Mouse (Mus musculus): ENCODE data around the gene Zfand3.

Zfand3 gene

GRCm38 (mm10) chr17:30051523-30052346 lies 47.2 kb downstream of the Zfand3 start:
- DNase-seq (ENCODE audit: low read depth, low spot score) = no peak

- no peak for DNase-seq (ENCODE audit: low read depth, low spot score)
These were observed 47.8 kb downstream of the Zfand3 start for GRCm38 (mm10) chr17:30052347-30052742.

- peak; percentile 19 for DNase-seq (ENCODE audit: low read depth, low spot score)
These were observed 48.9 kb downstream of the Zfand3 start for GRCm38 (mm10) chr17:30053463-30053862.

GRCm38 (mm10) chr17:30053871-30054270 lies 49.3 kb downstream of the Zfand3 start:
- peak; percentile 21 for DNase-seq (ENCODE audit: low read depth, low spot score)

- DNase-seq (ENCODE audit: low read depth, low spot score) = no peak
These were observed 51.7 kb downstream of the Zfand3 start for GRCm38 (mm10) chr17:30056226-30056625.

- DNase-seq (ENCODE audit: low read depth, low spot score) = no peak
These were observed 54.1 kb downstream of the Zfand3 start for GRCm38 (mm10) chr17:30058594-30058993.

- no peak for DNase-seq (ENCODE audit: low read depth, low spot score)
These were observed 54.5 kb downstream of the Zfand3 start for GRCm38 (mm10) chr17:30059066-30059465.

GRCm38 (mm10) chr17:30061100-30061837 lies 56.7 kb downstream of the Zfand3 start:
- no peak for DNase-seq (ENCODE audit: low read depth, low spot score)

GRCm38 (mm10) chr17:30063849-30064248 lies 59.3 kb downstream of the Zfand3 start:
- DNase-seq (ENCODE audit: low read depth, low spot score) = no peak

GRCm38 (mm10) chr17:30064746-30065145 lies 60.2 kb downstream of the Zfand3 start:
- no peak for DNase-seq (ENCODE audit: low read depth, low spot score)

- no peak for DNase-seq (ENCODE audit: low read depth, low spot score)
These were observed 65.2 kb downstream of the Zfand3 start for GRCm38 (mm10) chr17:30069776-30070175.

- peak; percentile 26 for DNase-seq (ENCODE audit: low read depth, low spot score)
These were observed 66.1 kb downstream of the Zfand3 start for GRCm38 (mm10) chr17:30070631-30071030.

- no peak for DNase-seq (ENCODE audit: low read depth, low spot score)
These were observed 68.1 kb downstream of the Zfand3 start for GRCm38 (mm10) chr17:30072613-30073012.

- no peak for DNase-seq (ENCODE audit: low read depth, low spot score)
These were observed 71.4 kb downstream of the Zfand3 start for GRCm38 (mm10) chr17:30075896-30076295.

GRCm38 (mm10) chr17:30084007-30084406 lies 79.5 kb downstream of the Zfand3 start:
- DNase-seq (ENCODE audit: low read depth, low spot score) = no peak

- no peak for DNase-seq (ENCODE audit: low read depth, low spot score)
These were observed 82.2 kb downstream of the Zfand3 start for GRCm38 (mm10) chr17:30086695-30087094.

GRCm38 (mm10) chr17:30088431-30088830 lies 83.9 kb downstream of the Zfand3 start:
- DNase-seq (ENCODE audit: low read depth, low spot score) = no peak

- DNase-seq (ENCODE audit: low read depth, low spot score) = no peak
These were observed 85.9 kb downstream of the Zfand3 start for GRCm38 (mm10) chr17:30090416-30090815.

GRCm38 (mm10) chr17:30093148-30093749 lies 88.7 kb downstream of the Zfand3 start:
- no peak for DNase-seq (ENCODE audit: low read depth, low spot score)

- DNase-seq (ENCODE audit: low read depth, low spot score) = no peak
These were observed 92.6 kb downstream of the Zfand3 start for GRCm38 (mm10) chr17:30097156-30097555.

- no peak for DNase-seq (ENCODE audit: low read depth, low spot score)
These were observed 93.1 kb downstream of the Zfand3 start for GRCm38 (mm10) chr17:30097677-30098076.

- DNase-seq (ENCODE audit: low read depth, low spot score) = no peak
These were observed 95.1 kb downstream of the Zfand3 start for GRCm38 (mm10) chr17:30099670-30100069.

Measured in CD4-positive, CD25-positive, alpha-beta regulatory T cell, adult 2 months (primary cell).